Mouse (Mus musculus) testis, postnatal 10 days (tissue): ENCODE data around the gene Pah.

ENCODE experiments used
- DNase-seq: peaks from one replicate; pipeline ENCODE4 v3.0.0; 2021; ENCODE audit warnings: low spot score

Pah gene

DNA sequence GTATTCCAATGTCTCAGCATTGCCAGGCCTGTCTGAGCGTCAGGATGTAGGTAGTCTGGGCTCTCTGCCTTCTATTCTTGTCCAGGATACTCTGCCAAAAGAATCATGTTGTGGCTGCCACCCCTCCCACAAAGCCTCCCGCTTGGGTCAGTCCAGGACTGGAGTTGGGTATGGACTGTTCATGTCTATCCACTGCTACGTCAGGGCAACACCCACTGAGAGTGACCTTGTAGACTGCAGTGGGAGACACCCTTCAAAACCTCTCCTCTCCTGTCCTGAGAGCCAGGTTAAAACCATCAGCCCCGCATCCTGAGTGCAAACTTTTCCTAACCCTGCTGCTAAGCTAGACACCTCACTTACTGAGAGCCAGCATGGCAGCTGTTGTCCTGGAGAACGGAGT lies at the start of gene Pah:
Gene Pah, plus strand, starts transcription at position 150 of the 400 bp plus-strand sequence.
- no peak for DNase-seq

GRCm38 (mm10) chr10:87473475-87474131 lies 48.0 kb upstream of the Pah start:
- no peak for DNase-seq

GRCm38 (mm10) chr10:87474971-87475370 lies 46.6 kb upstream of the Pah start:
- DNase-seq, result no peak

DNA sequence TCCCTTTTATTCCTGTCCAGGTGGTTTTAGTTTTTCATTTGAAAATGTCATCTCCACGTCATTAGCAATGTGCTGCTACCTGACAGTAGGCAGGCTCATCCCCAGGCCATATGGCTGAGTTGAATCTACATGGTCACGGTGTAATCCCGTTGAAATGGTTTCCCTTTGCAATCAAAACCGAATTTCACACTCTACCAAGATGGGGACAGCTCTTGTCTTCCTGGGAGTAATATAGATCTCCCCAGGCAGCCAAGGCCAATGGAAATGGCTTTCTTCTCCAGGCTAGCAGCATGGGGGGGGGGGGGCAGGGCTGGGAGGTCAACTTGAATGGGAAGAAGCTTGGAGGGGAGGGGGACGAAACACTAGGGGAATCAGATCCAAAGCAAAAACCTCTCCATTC lies 43.7 kb upstream of the Pah start:
- no peak for DNase-seq

DNA sequence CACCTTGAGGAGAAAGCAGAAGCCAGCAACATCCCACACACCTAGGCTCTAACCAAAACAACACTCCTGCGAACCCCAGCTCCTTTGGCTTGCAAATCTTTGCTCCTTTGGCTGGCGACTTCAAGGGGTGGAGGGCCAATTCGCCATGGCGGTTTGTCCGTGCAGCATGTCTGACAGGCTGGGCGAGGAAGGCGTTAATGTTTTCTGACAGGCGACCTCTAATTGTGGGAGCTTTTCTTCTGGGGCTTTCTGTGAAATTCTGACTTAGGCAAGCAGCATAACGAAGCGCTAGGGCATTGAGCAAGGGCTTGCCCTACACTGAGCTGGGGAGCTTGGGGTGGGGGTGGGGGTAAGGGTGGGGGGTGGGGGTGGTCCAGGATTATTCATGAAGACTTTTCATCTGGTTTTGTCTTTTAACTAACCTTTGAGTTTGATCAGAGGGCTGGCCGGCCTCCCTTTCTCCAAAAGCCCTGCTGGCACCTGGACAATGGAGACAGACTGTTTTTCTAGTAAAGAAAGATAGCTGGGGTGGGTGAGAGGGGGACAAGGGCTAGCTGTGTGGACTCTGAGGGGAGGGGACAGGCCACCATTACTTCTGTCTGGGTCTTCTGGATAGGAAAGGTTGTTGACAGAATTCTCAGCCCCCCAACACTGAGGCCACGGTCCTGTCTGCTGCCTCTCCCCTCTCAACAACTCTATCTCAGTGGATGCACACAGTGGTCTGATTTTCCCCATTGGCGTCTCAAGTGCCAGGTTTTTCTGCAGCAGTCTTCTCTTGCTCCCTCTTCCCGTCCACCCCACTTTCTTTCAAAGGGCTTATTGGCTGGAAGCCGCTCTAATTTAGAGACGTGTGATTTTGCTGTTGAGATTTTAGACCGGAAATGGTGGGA lies 36.5 kb upstream of the Pah start:
- no peak for DNase-seq

DNA sequence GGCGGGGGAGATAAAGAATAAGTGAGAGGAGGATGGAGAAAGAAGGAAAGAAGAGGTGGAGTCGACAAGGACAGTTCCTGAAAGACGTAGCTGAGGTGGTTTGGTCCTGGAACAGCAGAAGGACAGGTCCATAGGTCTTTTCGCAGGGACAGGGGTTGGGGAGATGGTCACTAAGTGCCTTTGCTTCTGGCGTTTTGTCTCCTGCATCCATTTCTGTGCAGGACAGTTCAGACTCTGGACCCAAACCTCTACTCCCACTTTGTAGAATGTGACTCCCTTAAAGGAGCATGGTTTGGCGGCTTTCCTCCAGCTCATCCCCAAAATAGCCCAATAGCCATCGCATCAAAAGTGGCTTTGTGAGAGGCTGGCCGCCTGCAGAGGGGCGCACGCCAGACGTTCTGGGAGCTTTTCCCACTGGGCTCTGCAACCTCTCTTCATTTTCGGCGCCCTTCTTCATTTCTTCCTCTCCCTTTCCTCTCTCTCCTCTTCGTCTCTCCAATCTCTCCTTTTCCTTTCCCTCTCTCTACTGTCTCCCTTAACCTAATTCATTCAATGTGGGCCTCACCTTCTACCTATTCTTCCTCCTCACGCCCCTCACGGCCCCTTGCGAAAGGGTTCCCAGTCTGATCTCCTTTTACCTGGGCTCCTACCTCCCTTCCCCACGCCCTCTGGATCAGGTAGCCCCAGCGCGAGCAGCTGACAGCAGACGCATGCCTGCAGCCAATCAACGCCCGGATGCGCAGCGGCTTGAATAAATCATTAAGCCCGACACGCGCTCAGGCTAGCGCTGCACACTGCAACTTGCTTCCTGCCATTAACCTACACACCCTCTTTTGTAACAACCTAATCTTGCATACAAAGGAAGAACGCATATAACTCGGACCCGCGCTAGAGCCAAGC lies 35.6 kb upstream of the Pah start:
- no peak for DNase-seq

DNA sequence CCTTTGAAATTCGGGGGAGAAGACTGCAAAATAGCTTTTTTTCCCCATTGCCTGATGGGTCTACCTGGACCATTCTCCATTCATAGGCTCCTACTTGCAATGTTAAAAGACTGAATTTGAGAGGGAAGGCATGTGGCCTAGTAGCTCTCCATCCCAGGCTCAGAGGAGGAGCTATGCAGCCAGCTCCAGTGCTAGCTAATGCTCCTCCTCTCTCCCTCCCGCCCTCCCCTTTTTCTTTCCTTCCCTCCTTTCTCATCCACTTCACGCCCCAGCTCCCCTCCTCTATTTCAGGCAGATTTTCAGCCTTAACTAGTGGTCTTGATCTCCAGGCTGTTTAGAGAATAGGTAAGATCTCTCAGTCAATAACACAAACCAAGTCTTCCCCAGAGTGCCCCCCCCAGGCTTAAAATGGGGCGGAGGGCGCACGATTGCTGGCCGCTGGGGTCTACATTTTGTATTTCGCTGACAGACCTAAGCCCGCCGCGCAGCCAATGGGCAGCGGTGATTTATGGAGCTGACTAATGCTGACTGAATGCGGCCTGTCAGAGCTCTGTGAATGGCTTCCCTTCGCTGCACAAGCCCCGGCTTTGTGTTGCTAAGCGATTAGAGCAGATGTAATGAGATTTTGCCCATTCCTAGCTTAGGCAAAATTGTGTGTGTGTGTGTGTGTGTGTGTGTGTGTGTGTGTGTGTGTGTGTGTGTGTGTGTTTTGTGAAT lies 33.0 kb upstream of the Pah start:
- DNase-seq, result no peak

GRCm38 (mm10) chr10:87489246-87490009 lies 32.2 kb upstream of the Pah start:
- no peak for DNase-seq

DNA sequence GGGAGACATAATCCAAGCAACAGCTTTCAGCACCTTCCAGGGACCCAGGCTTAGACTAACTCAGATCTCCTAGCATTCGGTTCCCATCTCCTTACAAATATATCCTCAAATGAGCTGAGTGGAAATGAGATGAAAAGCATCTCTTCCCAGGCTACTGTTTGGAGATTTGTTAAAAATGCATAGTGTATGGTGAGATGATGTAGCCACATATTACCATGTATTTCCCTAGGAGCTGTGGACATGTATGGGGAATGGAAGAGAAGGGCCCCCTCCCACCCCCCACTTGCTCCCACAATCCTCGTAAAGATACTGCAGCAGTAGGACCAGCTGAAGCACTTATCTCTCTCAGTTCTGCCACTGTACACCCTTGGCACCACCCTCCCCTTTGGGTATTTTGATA lies 31.3 kb upstream of the Pah start:
- no peak for DNase-seq

DNA sequence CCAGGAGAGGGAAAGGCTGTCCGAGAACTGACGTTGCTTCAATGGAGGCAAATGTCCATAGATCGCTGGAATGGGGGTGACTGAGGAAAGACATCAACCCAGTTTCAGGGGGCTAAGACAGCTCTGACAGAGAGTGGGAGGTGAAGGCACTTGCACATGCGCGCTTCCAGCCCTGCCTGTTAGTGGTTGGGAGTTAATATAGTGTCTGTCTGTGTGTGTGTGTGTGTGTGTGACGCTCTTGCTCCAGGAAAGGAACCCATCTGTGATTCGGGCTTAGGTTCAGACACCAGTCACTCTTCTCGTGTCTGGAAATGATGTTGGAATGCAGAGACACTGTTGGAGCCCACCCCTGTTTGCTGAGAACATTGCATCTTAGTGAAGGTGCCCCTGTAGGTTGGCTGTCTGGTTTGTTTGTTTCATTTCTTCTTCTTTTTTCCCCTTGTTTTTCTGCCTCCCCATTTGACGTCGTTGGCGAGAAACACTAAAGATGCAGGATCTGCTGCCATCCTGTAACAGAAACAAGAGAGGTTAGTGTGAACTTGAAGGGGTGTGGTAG lies 30.0 kb upstream of the Pah start:
- DNase-seq, result no peak

DNA sequence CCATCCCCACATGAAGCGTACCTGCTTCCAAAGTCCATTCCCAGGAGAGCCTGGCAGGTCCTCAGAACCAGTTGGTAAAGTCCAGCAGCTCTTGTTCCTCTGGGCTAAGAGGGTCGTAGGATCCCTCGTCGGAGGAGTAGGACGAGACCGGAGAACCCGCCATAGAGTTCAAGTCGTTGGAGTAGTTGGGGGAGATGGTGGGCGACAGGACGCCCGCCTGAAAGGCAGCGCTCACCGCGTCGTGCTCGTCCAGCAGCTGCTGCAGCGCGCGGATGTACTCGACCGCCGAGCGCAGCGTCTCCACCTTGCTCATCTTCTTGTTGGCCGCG lies 29.3 kb upstream of the Pah start:
- DNase-seq, result no peak

GRCm38 (mm10) chr10:87492661-87493551 lies 28.7 kb upstream of the Pah start:
- peak; percentile 49 for DNase-seq

DNA sequence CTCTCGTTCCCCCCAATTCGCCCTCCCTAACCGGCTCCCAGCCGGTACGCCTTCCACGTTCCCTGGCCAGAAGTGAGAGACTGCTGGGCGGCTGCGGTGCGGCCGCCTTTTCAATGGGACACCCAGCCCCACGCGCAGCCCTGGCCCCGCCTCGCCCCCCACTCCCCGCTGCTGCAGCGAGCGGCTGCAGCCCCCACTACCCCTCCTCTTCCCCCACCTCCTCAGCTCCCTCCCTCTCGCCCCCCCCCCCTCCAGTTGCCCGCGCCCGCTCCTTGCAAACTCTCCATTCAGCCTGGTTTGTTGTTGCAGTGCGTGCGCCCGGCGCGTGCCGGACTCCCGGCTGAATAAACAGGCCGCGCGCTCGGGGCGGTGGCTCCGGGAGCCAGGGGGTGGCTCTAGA lies 28.0 kb upstream of the Pah start, which contains the start of gene Ascl1:
Gene Ascl1, minus strand, starts transcription at position 85 of the 400 bp plus-strand sequence.
- no peak for DNase-seq

GRCm38 (mm10) chr10:87494176-87494575 lies 27.4 kb upstream of the Pah start:
- no peak for DNase-seq

- DNase-seq, result no peak
Observed at GRCm38 (mm10) chr10:87494596-87494995, 27.0 kb upstream of the Pah start.

DNA sequence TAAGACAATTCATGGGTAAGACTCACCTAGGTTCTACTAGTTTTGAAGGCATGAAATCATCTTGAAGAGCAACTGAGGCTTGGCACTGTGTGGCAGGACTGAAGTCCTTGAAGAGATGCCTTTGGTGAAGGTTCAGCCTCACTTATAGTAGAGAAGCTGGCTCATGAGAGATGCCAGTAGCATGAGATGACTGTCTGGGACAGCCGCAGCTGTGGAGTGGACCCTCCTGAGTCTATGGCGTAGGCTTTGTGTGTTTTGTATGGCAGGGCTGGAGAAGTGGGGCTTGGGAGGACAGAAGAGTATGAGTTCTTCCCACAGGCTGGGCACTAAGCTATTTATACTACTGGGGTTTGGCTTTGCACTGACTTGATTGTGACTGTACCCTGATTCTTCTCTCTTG lies 24.5 kb upstream of the Pah start:
- DNase-seq, result no peak

DNA sequence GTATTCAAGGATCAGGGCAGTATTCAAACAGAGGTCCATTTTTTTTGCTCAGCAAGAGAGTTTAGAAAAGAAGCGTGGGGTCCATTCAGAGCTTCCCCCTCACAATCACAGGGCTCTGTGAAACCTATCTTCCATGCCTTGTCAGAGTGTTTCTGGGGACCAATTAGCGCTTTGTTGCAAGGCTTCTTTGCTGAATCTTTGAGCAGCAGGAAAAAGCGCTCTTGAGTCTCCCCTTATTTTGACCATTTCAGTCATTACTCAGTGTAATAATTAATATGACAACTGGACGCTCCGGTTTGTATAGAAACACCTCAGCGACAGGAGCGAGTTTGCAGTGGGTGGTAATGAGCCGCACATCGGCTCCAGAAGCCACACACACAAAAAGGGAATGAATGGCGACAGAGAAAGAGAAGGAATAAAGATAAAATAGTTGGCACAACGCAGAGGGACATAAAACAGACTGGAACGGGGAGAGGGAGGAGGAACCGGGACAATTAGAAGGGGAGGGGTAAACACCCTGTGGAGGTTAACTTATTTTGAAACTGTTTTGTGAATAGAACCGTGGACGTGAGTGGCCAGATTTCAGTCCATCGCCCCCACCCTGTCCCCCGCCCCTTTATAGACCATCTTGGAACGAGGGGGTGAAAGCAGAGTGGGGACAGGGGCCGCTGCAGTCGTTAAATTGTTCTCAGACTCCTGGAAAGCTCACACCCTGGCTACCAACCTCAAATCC lies 20.5 kb upstream of the Pah start:
- no peak for DNase-seq

- no peak for DNase-seq
Observed at GRCm38 (mm10) chr10:87501659-87502042, 19.9 kb upstream of the Pah start.

- no peak for DNase-seq
Observed at GRCm38 (mm10) chr10:87502283-87502682, 19.3 kb upstream of the Pah start.
